Mouse (Mus musculus) left cerebral cortex, adult 18-20 months (tissue): ENCODE data around the gene Rfesd. TPM values are rescaled to one million over a fixed set of nuclear protein-coding genes. Genes with fewer than 3 reads are reported as not detected.

Experiments
- DNase-seq, 2 experiments: peaks; one replicate each; pipeline ENCODE4 v3.0.0; 2021 to 2022; ENCODE audit warnings: low spot score in 2 of 2, mixed read lengths in 1 of 2
- total RNA-seq, 2 experiments: library from RNA; stranded (reverse); gene quantifications; 2 replicates each; pipeline ENCODE4 v1.2.3; 2021

Gene Rfesd
- total RNA-seq, 2 experiments from 2014 or later, result 18.5 to 19.0 TPM

- no peak for DNase-seq
These were observed 26.1 kb downstream of the Rfesd start for GRCm38 (mm10) chr13:75992169-75993028.

- peak in 1 of 2 experiments; percentile 4 for DNase-seq
These were observed 30.4 kb downstream of the Rfesd start for GRCm38 (mm10) chr13:75988096-75988495.

GRCm38 (mm10) chr13:75981901-75982300, 36.6 kb downstream of the Rfesd start:
- no peak for DNase-seq

- DNase-seq, result no peak
These were observed 41.9 kb downstream of the Rfesd start for GRCm38 (mm10) chr13:75976649-75977048.

GRCm38 (mm10) chr13:75976218-75976617, 42.3 kb downstream of the Rfesd start:
- DNase-seq, result no peak

GRCm38 (mm10) chr13:75975629-75976028, 42.9 kb downstream of the Rfesd start:
- no peak for DNase-seq

GRCm38 (mm10) chr13:75974481-75974880, 44.0 kb downstream of the Rfesd start:
- no peak for DNase-seq

GRCm38 (mm10) chr13:75966850-75967249, 51.7 kb downstream of the Rfesd start, which contains the start of gene Spata9:
TSS of gene Spata9 (plus strand) at chr13:75967150.
- no peak for DNase-seq

- no peak for DNase-seq
These were observed 63.0 kb downstream of the Rfesd start for GRCm38 (mm10) chr13:75955357-75955992.

Other genes starting within 250 kb of the Rfesd start
- 10 to 100 TPM; 48.1 to 55.5 TPM for gene Glrx, start 178.9 kb downstream of the Rfesd start, total RNA-seq
- gene Rhobtb3, start 74.8 kb downstream of the Rfesd start, total RNA-seq, result 10 to 100 TPM; 15.9 to 16.7 TPM
- not detected for gene Spata9, start 51.6 kb downstream of the Rfesd start, total RNA-seq
- 1 to 10 TPM; 4.9 to 5.4 TPM for gene Gpr150, start 38.3 kb upstream of the Rfesd start, total RNA-seq
- 1 to 10 TPM; 4.3 to 6.2 TPM for gene Arsk, start 79.9 kb upstream of the Rfesd start, total RNA-seq
- gene Ttc37, start 80.0 kb upstream of the Rfesd start, total RNA-seq, result 10 to 100 TPM; 17.9 to 21.5 TPM